Mouse (Mus musculus): ENCODE data around the gene Mpdu1.
A peak's percentile ranks its signal among the peaks of the same experiment; 100 is the strongest.

GRCm38 (mm10) chr11:69685526-69686148 lies 23.2 kb upstream of the Mpdu1 start, which contains the start of gene Tnfsf13:
- TF ChIP-seq CTCF (conservative IDR thresholded peaks at IDR 0.05; ENCODE audit: insufficient read depth, insufficient read length, low read depth, low read length) (no peak), POLR2A (IDR thresholded peaks at IDR 0.05; ENCODE audit: low read depth, low read length) (peak; percentile 79)
